ENCODE assay signal across 13 mouse cellular contexts in genomic region chr15:68342542-68342941, GRCm38 (mm10).
DNase-seq lines count a peak whose midpoint lies in the region; ATAC-seq lines count a peak whose summit lies in the region.
"Had no signal": no experiment of that assay in that cellular context is flagged by ENCODE, and none has a peak within 500 bp of the region (broad histone marks: within the 10 kb centered on the region; RNA-seq: fewer than 3 reads in every experiment).

No protein-coding gene starts in this region.

- no peak for ATAC-seq in hindbrain, embryonic 13.5 days (ENCODE audit: low FRiP score)
- ATAC-seq: inflammation-experienced regulatory T-cells, adult 6 months had no signal

- H3K9me3 ChIP-seq in hindbrain, embryonic 13.5 days = no peaks in the 10 kb centered on the region
- H3K9me3 ChIP-seq: forebrain, embryonic 12.5 days had no signal

- DNase-seq in cerebellum, adult 11-12 months = peak; percentile 9
- DNase-seq in cerebellum, adult 8-10 months = no peak
- peak; percentile 9 for DNase-seq in 416B (ENCODE audit: low read depth)
- peak; percentile 32 for DNase-seq in gastrocnemius, postnatal 10 days
- peak; percentile 25 to 33 for DNase-seq in kidney, postnatal 36 days
- DNase-seq in frontal cortex, postnatal 25 days (ENCODE audit: low spot score in 2 of 2) = no peak
- no peak for DNase-seq in ovary, postnatal 10 days (ENCODE audit: low spot score)
- DNase-seq: thymus, postnatal 4 days had no signal

- H3K27ac ChIP-seq in hindbrain, embryonic 13.5 days = no peak overlapping the region
- H3K27ac ChIP-seq: forebrain, embryonic 12.5 days; left cerebral cortex, adult 2 months; liver, embryonic 14.5 days had no signal

- WGBS in hindbrain, embryonic 13.5 days = 93% methylated on average over 1 of the region's 1 CpGs

- H3K4me3 ChIP-seq in hindbrain, embryonic 13.5 days = no peak overlapping the region
- H3K4me3 ChIP-seq: forebrain, embryonic 12.5 days; left cerebral cortex, adult 2 months had no signal

- H3K36me3 ChIP-seq in hindbrain, embryonic 13.5 days = peaks cover 4% of the 10 kb centered on the region; the same call in 1 of the 2 replicates

- H3K4me2 ChIP-seq in hindbrain, embryonic 13.5 days = no peak overlapping the region
- H3K4me2 ChIP-seq: forebrain, embryonic 12.5 days had no signal

- H3K9ac ChIP-seq in hindbrain, embryonic 13.5 days = no peak overlapping the region
- H3K9ac ChIP-seq: forebrain, embryonic 12.5 days; liver, embryonic 14.5 days had no signal

- no peaks in the 10 kb centered on the region for H3K4me1 ChIP-seq in hindbrain, embryonic 13.5 days (replicated peaks)
- H3K4me1 ChIP-seq: forebrain, embryonic 12.5 days had no signal

- H3K27me3 ChIP-seq in hindbrain, embryonic 13.5 days = no peaks in the 10 kb centered on the region
- H3K27me3 ChIP-seq: forebrain, embryonic 12.5 days had no signal

Comparison
In these comparisons a context has a peak if more than half of its experiments do, and no peak if none do; other contexts are left out.
1. DNase-seq: peak in cerebellum, adult 11-12 months (single experiment), 416B (single experiment), gastrocnemius, postnatal 10 days (single experiment) and kidney, postnatal 36 days (2 of 2); none in cerebellum, adult 8-10 months (single experiment), frontal cortex, postnatal 25 days (0 of 2) and ovary, postnatal 10 days (single experiment).